Mouse (Mus musculus) E14TG2a.4 (cell line): Measurements from ENCODE around the gene Cdca4.

ENCODE experiments used
- CTCF ChIP-seq: conservative IDR thresholded peaks from 2 replicates; pipeline ENCODE4 v1.5.1; 2014; ENCODE audit warnings: low read length
- POU5F1 ChIP-seq: IDR thresholded peaks from 2 replicates; pipeline ENCODE4 v1.6.1; 2014; ENCODE audit warnings: low read length, borderline replicate concordance

DNA sequence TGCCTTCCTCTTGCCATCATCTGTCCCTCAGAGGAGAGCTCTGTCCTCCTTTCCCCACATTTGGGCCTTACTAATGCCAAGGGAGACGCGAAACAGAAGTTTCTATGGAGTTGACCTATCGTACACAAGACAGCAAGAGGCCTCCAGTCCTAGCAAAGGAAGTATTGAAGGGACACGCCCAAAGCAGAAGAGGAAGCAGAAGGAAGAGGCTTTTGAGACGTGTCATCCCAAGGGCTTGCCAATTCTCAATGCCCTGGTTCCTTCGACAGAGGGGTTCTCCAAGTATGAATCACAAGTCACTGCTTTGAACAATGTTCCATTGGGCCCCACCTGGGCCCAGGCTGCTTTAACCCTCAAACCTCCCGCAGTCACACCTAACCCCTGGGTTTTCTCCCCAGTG, 35.6 kb upstream of the Cdca4 start:
- TF ChIP-seq CTCF (no peak), POU5F1 (no peak)
